Mouse (Mus musculus): ENCODE data around the gene Ssu72.

DNA sequence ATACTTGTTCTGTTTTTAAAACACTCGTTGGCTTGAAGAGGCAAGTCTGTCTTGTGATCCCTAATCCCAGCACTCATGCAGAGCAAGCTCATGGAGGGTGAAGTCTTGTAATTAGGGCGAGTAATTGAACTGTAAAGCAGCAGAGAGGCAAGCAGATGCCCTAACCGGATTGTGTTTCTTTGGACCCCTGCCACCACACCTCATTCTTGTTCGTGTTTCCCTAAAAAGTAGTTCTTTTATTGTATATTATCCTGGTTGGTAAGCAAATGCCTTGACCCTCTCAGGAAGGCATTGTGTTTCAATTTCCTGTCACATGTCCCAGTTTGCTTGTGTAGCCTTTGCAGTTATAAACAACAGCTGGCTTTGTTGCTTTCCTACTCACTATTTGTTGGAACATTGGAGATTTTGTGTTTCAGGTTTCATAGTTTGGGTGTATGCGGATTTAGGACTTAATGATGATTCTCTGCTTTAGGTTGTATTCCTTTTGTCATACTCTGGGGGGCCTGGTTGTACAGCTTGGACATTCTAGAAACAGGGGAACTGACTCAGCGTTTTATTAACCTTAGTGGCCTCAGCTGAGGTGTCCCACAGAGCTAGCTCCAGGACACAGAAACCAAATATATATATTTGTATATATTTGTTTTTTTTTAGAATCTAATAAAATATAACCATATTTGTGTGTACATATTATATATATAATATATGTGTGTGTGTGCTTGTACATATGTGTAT lies 6.1 kb downstream of the Ssu72 start:
- TF ChIP-seq MAX (IDR thresholded peaks at IDR 0.05) (no peak), USF1 (IDR thresholded peaks at IDR 0.05; ENCODE audit: low read depth) (peak; percentile 53), CTCF (IDR thresholded peaks at IDR 0.05; ENCODE audit: control insufficient read depth, insufficient read depth, insufficient read length) (no peak)
